Mouse (Mus musculus) bone marrow, adult 2 months (tissue): ENCODE data around the gene Tmem44.

ENCODE experiments used
- CTCF ChIP-seq: fragments of 200-500 bp; IDR thresholded peaks from 2 replicates; pipeline ENCODE4 v1.5.1; 2011; ENCODE audit warnings: low read length, control low read depth; ENCODE audit not compliant: control insufficient read depth, insufficient read depth
- POLR2A ChIP-seq: fragments of 200-500 bp; IDR thresholded peaks from 2 replicates; pipeline ENCODE4 v1.6.1; 2011; ENCODE audit warnings: low read depth, mild to moderate bottlenecking, control low read depth, low read length, borderline replicate concordance; ENCODE audit not compliant: control insufficient read depth

GRCm38 (mm10) chr16:30501621-30502020 lies 49.0 kb downstream of the Tmem44 start:
- TF ChIP-seq POLR2A (no peak), CTCF (no peak)
